Mouse (Mus musculus): Measurements from ENCODE around the gene Ubl3. TPM values are rescaled to one million over a fixed set of nuclear protein-coding genes. Genes with fewer than 3 reads are reported as not detected.

Gene Ubl3
- 75.0 and 92.5 TPM in 2 replicates for total RNA-seq (2012; rRNA removed)

GRCm38 (mm10) chr5:148552187-148553071, at the start of gene Ubl3:
Ubl3 (minus strand) TSS chr5:148552789.
- peaks cover 9 to 17% of the 10 kb centered on the region in 2 experiments for H3K4me1 ChIP-seq (ENCODE audit: control insufficient read depth in 2 of 2, insufficient read depth in 2 of 2, low read length in 2 of 2, poor library complexity in 1 of 2)
- peak within 1 kb of the TSS; percentile 72 for H3K27ac ChIP-seq (ENCODE audit: insufficient read depth, low read depth, low read length, poor library complexity, severe bottlenecking)
- in situ Hi-C loops (cut with MboI; ENCODE audit: low sequenced_read_pairs in 2 of 2, unreplicated experiment in 2 of 2): no loop called here
- H3K9ac ChIP-seq (ENCODE audit: insufficient read depth, low read depth, low read length, poor library complexity, severe bottlenecking): peak within 1 kb of the TSS; percentile 90
- no peaks in the 10 kb centered on the region for H3K9me3 ChIP-seq (ENCODE audit: control insufficient read depth, insufficient read depth, low read depth, low read length)
- peak within 1 kb of the TSS; percentile 80 to 94 for H3K4me3 ChIP-seq (ENCODE audit: insufficient read depth in 1 of 2, low read depth in 1 of 2, low read length in 2 of 2, poor library complexity in 1 of 2, severe bottlenecking in 1 of 2)
- TF ChIP-seq CHD2 (IDR thresholded peaks at IDR 0.05; ENCODE audit: low read depth, low read length) (no peak), HCFC1 (IDR thresholded peaks at IDR 0.05; ENCODE audit: borderline replicate concordance, insufficient read depth, low read length) (peak; percentile 95)
- no peaks in the 10 kb centered on the region for H3K36me3 ChIP-seq (ENCODE audit: control insufficient read depth, insufficient read depth, low read length, poor library complexity, severe bottlenecking)
- DNase-seq (ENCODE audit: low read depth, low spot score): peak; percentile 99

- no peak for DNase-seq (ENCODE audit: low read depth, low spot score)
- Histone ChIP-seq H3K4me3 (ENCODE audit: insufficient read depth in 1 of 2, low read depth in 1 of 2, low read length in 2 of 2, poor library complexity in 1 of 2, severe bottlenecking in 1 of 2) (no peak overlapping the region), H3K4me1 (ENCODE audit: control insufficient read depth in 2 of 2, insufficient read depth in 2 of 2, low read length in 2 of 2, poor library complexity in 1 of 2) (0 out of 4 replicates have a peak, but pooled peaks cover 0 to 2% of the 10 kb centered on the region in 2 experiments), H3K9me3 (ENCODE audit: control insufficient read depth, insufficient read depth, low read depth, low read length) (no peaks in the 10 kb centered on the region), H3K9ac (ENCODE audit: insufficient read depth, low read depth, low read length, poor library complexity, severe bottlenecking) (no peak overlapping the region), H3K36me3 (ENCODE audit: control insufficient read depth, insufficient read depth, low read length, poor library complexity, severe bottlenecking) (no peaks in the 10 kb centered on the region), H3K27ac (ENCODE audit: insufficient read depth, low read depth, low read length, poor library complexity, severe bottlenecking) (no peak overlapping the region)
- in situ Hi-C loops (cut with MboI; ENCODE audit: low sequenced_read_pairs in 2 of 2, unreplicated experiment in 2 of 2): no loop called here
- TF ChIP-seq CHD2 (IDR thresholded peaks at IDR 0.05; ENCODE audit: low read depth, low read length) (no peak), MAFK (IDR thresholded peaks at IDR 0.05; ENCODE audit: insufficient read depth, low read depth, low read length) (no peak), HCFC1 (IDR thresholded peaks at IDR 0.05; ENCODE audit: borderline replicate concordance, insufficient read depth, low read length) (no peak), ZNF384 (IDR thresholded peaks at IDR 0.05; ENCODE audit: low read depth, low read length) (no peak), ZC3H11A (IDR thresholded peaks at IDR 0.05; ENCODE audit: borderline replicate concordance, low read depth, low read length) (no peak)
These were observed 45.8 kb upstream of the Ubl3 start for GRCm38 (mm10) chr5:148598376-148598775.

- peaks cover 3 to 10% of the 10 kb centered on the region in 2 experiments; a peak in 3 of 4 replicates for H3K4me1 ChIP-seq (ENCODE audit: control insufficient read depth in 2 of 2, insufficient read depth in 2 of 2, low read length in 2 of 2, poor library complexity in 1 of 2)
- H3K9ac ChIP-seq (ENCODE audit: insufficient read depth, low read depth, low read length, poor library complexity, severe bottlenecking): no peak overlapping the region
- no peaks in the 10 kb centered on the region for H3K9me3 ChIP-seq (ENCODE audit: control insufficient read depth, insufficient read depth, low read depth, low read length)
- H3K27ac ChIP-seq (ENCODE audit: insufficient read depth, low read depth, low read length, poor library complexity, severe bottlenecking): no peak overlapping the region
- H3K4me3 ChIP-seq (ENCODE audit: insufficient read depth in 1 of 2, low read depth in 1 of 2, low read length in 2 of 2, poor library complexity in 1 of 2, severe bottlenecking in 1 of 2): no peak overlapping the region
- H3K36me3 ChIP-seq (ENCODE audit: control insufficient read depth, insufficient read depth, low read length, poor library complexity, severe bottlenecking): no peaks in the 10 kb centered on the region
- in situ Hi-C loops (cut with MboI; ENCODE audit: low sequenced_read_pairs in 2 of 2, unreplicated experiment in 2 of 2): no loop called here
- DNase-seq (ENCODE audit: low read depth, low spot score): no peak
- TF ChIP-seq ZC3H11A (IDR thresholded peaks at IDR 0.05; ENCODE audit: borderline replicate concordance, low read depth, low read length): no peak
- TF ChIP-seq MAFK (IDR thresholded peaks at IDR 0.05; ENCODE audit: insufficient read depth, low read depth, low read length): no peak
- no peak for TF ChIP-seq ZNF384 (IDR thresholded peaks at IDR 0.05; ENCODE audit: low read depth, low read length)
- no peak for TF ChIP-seq HCFC1 (IDR thresholded peaks at IDR 0.05; ENCODE audit: borderline replicate concordance, insufficient read depth, low read length)
These were observed 43.6 kb upstream of the Ubl3 start for GRCm38 (mm10) chr5:148596086-148596753.

- Histone ChIP-seq H3K4me1 (ENCODE audit: control insufficient read depth in 2 of 2, insufficient read depth in 2 of 2, low read length in 2 of 2, poor library complexity in 1 of 2) (peaks cover 3 to 10% of the 10 kb centered on the region in 2 experiments; a peak in 3 of 4 replicates), H3K4me3 (ENCODE audit: insufficient read depth in 1 of 2, low read depth in 1 of 2, low read length in 2 of 2, poor library complexity in 1 of 2, severe bottlenecking in 1 of 2) (no peak overlapping the region), H3K27ac (ENCODE audit: insufficient read depth, low read depth, low read length, poor library complexity, severe bottlenecking) (no peak overlapping the region), H3K9me3 (ENCODE audit: control insufficient read depth, insufficient read depth, low read depth, low read length) (no peaks in the 10 kb centered on the region), H3K9ac (ENCODE audit: insufficient read depth, low read depth, low read length, poor library complexity, severe bottlenecking) (no peak overlapping the region), H3K36me3 (ENCODE audit: control insufficient read depth, insufficient read depth, low read length, poor library complexity, severe bottlenecking) (no peaks in the 10 kb centered on the region)
- DNase-seq (ENCODE audit: low read depth, low spot score): no peak
- no peak for TF ChIP-seq HCFC1 (IDR thresholded peaks at IDR 0.05; ENCODE audit: borderline replicate concordance, insufficient read depth, low read length)
- TF ChIP-seq CHD2 (IDR thresholded peaks at IDR 0.05; ENCODE audit: low read depth, low read length): no peak
- no peak for TF ChIP-seq MAFK (IDR thresholded peaks at IDR 0.05; ENCODE audit: insufficient read depth, low read depth, low read length)
- TF ChIP-seq ZNF384 (IDR thresholded peaks at IDR 0.05; ENCODE audit: low read depth, low read length): no peak
- no peak for TF ChIP-seq ZC3H11A (IDR thresholded peaks at IDR 0.05; ENCODE audit: borderline replicate concordance, low read depth, low read length)
- in situ Hi-C loops (cut with MboI; ENCODE audit: low sequenced_read_pairs in 2 of 2, unreplicated experiment in 2 of 2): no loop called here
These were observed 42.8 kb upstream of the Ubl3 start for GRCm38 (mm10) chr5:148595459-148595751.

All from ES-E14 (cell line).